ENCODE assay signal across 14 mouse cellular contexts in the genomic region with DNA sequence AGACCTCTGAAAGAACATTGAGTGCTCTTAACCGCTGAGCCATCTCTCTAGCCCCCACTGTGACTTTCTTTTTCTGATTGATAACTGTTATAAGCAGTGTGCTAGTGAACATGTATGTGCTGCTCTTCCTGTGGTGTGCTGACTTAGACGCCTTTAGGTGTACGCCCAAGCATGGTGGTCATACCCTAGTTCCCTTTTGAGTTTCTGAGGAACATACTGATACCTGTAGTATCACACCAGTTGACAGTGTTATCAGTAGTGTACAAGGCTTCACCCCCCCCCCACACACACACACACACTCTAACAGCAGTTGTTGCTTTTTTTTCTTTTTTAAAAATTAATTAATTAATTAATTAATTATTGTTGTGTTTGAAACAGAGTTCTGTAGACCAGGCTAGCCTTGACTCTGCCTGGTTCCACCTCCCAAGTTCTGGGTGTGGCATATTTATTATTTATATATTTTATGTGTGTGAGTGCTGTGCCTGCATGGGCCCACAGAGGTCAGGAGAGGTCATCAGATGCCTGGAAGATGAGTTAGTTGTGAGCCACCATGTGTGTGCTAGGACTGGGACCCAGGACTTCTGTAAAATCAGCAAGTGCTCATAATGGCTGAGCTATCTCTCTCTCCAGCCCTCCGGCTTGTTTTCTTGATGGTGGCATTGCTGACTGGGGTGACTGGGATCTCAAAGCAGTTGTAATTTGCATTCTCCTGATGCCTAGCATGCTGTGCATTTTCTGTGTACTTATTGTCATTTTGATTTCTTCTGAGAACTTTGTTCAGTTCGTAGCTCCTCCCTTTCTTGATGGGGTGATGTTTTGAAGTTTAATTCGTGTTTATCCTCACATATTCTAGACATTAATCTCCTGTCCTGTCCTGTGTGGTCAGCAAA.
"Had no signal": no experiment of that assay in that cellular context is flagged by ENCODE, and none has a peak within 500 bp of the region (broad histone marks: within the 10 kb centered on the region; RNA-seq: fewer than 3 reads in every experiment).

No protein-coding gene starts in this region.

- DNase-seq: kidney, adult 9 months; kidney, postnatal 36 days; layer of hippocampus, adult 9-11 months; layer of hippocampus, postnatal 36 days; lung, postnatal 14 days; right cerebral cortex, adult 18-20 months; right cerebral cortex, postnatal 25 days; thymus, postnatal 36 days had no signal

- H3K36me3 ChIP-seq: limb, embryonic 15.5 days; liver, embryonic 12.5 days; lung, embryonic 15.5 days; neural tube, embryonic 15.5 days had no signal

- H3K9me3 ChIP-seq: limb, embryonic 15.5 days; liver, embryonic 12.5 days; lung, embryonic 15.5 days; neural tube, embryonic 15.5 days had no signal

- H3K27me3 ChIP-seq: limb, embryonic 15.5 days; liver, embryonic 12.5 days; lung, embryonic 15.5 days; neural tube, embryonic 15.5 days had no signal

- H3K4me3 ChIP-seq: limb, embryonic 15.5 days; liver, embryonic 12.5 days; lung, embryonic 15.5 days; midbrain, embryonic 10.5 days; neural tube, embryonic 15.5 days had no signal

- ATAC-seq: liver, embryonic 12.5 days had no signal

- H3K9ac ChIP-seq: limb, embryonic 15.5 days; liver, embryonic 12.5 days; lung, embryonic 15.5 days; neural tube, embryonic 15.5 days had no signal

- H3K4me2 ChIP-seq: limb, embryonic 15.5 days; liver, embryonic 12.5 days; lung, embryonic 15.5 days; neural tube, embryonic 15.5 days had no signal

- H3K27ac ChIP-seq: kidney, postnatal 0 days; limb, embryonic 15.5 days; liver, embryonic 12.5 days; lung, embryonic 15.5 days; midbrain, embryonic 10.5 days; neural tube, embryonic 15.5 days had no signal
